Mouse (Mus musculus): ENCODE data around the gene Cdc42se2.

DNA sequence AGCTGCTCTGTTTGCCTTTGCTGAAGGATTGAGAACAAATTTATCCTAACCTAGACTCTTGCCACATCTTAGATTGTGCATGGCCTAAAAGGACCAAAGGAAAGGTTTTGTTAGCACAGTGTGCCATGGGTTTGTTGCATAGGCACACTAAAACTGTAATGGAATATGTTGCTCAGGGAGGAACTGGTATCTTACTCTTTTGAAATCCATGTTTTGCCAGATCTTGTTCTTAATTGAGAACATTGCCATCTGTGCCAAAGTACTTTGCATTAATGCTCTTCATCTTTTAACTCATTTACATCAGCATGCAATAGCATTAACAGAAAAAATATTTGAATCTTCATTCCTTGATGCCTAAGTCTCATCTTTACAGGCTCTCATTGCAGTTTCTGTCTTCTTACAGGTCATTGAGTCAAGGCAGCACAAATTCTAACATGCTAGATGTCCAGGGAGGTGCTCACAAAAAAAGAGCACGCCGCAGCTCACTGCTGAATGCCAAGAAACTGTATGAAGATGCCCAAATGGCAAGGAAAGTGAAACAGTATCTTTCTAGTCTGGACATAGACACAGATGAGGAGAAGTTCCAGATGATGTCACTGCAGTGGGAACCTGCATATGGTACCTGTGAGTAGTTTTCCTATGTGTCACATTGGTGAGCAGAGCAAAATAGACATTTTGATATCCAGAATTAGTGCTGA lies 111.5 kb downstream of the Cdc42se2 start:
- no peak for TF ChIP-seq POLR2A (IDR thresholded peaks at IDR 0.05; ENCODE audit: insufficient read depth, low read depth, low read length)
- TF ChIP-seq CTCF (IDR thresholded peaks at IDR 0.05; ENCODE audit: insufficient read depth, low read depth, low read length) = no peak
